Mouse (Mus musculus) adrenal gland, postnatal 4 days (tissue): Measurements from ENCODE around the gene Anxa2. TPM values are rescaled to one million over a fixed set of nuclear protein-coding genes. Genes with fewer than 3 reads are reported as not detected.

ENCODE experiments used
- DNase-seq, 2 experiments: peaks; one replicate each; pipeline ENCODE4 v3.0.0; 2021 to 2022; ENCODE audit warnings: low spot score in 2 of 2, mixed read lengths in 2 of 2
- microRNA-seq: library from miRNA; unstranded; fragments of <30 nt; microRNA quantifications from one replicate; pipeline ENCODE4 v1.2.0, GENCODE M21; 2021
- total RNA-seq, 2 experiments: library from RNA; stranded (reverse); gene quantifications; 2 replicates each; pipeline ENCODE4 v1.2.3; 2021

Anxa2 gene
- total RNA-seq, 2 experiments from 2014 or later: 338 to 365 TPM

- DNase-seq: no peak
Observed at GRCm38 (mm10) chr9:69505611-69506010, 52.2 kb downstream of the Anxa2 start.

- no peak for DNase-seq
Observed at GRCm38 (mm10) chr9:69507206-69507605, 53.8 kb downstream of the Anxa2 start.

DNA sequence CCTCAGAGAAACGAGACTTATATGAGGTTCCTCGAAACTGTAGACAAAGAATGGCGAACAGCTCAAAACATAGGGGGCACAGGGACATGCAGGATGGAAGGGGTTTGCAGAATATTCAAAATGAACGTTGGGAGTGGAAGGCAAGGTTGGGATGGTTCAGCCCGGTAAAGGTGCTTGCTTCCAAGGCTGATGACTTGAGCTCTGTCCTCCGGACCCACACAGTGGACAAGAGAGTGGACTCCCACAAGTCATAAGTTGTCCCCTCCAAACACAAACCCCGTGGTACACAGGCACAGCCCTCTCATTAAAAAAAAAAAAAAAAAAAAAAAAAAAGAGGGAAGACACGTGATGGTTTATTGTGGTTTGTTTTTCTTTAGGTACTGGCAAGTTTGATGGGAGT lies 54.6 kb downstream of the Anxa2 start:
- no peak for DNase-seq

DNA sequence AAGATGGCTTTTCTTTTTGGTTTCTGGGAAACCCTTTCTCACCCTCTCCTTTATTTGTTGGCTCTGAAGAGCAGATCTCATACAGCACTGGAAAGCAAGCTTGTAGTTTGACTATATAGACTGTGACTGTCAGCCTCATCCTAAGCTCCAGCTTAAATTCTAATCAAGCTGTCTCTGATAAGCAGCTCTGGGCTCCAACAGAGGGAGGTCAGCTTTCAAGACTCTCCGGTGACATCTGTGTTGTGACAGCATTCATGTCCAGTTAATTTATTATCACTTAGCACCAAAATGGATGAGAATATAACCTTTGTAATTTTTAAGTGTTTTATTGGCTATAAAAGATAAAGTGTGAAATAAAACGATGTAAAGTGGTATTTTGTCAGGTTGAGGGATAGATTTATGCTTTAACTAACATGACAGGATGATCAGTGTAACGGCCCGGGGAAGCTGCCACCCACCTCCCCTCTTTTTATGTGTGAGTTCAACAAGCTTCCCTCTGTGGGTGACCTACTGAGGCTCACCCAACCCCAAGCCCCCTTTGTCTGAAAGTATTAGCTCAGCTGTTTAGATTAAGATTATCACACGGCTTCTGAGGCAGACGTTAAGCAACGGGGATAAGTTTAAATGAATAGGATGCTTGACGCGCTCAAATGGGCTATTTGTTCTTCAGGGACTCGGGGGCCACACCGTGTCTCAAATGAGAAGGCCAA lies 58.6 kb downstream of the Anxa2 start:
- DNase-seq: no peak

DNA sequence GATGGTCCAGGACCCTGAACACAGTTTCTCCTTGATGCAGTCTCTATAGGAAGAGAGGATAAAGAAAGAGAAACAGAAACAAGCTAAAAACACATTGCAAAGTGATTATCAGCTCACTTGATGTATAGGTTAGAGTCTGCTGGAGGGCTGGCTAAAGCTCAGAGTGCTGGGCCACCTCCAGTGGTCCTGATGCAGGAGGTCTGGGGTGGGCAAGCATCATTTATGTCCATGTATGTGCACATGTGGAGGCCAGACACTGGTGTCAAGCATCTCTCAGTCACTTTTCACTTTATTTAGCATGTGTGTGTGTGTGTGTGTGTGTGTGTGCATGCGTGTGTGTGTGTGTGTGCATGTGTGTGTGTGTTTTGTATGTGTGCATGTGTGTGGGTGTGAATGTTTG lies 59.3 kb downstream of the Anxa2 start:
- DNase-seq: no peak

- no peak for DNase-seq
Observed at GRCm38 (mm10) chr9:69514206-69514605, 60.8 kb downstream of the Anxa2 start.

DNA sequence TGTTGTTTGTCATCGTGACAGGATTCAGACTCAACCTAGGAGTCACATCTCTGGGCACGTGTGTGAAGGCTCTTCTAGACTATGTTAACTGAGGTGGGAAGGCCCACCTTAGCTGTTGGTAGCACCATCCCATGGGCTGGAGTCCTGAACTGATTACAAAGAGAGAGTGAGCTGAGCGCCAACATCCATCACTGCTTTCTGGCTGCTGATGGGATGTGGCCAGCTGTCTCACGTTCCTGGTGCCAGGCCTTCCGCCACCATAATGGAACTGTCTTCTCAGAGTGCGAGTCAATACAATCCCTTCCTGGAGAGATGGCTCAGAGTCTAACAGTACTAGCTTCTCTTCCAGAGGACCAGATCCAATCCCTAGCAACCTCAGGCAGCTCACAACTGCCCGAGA lies 62.0 kb downstream of the Anxa2 start:
- no peak for DNase-seq

GRCm38 (mm10) chr9:69517387-69518035 lies 64.1 kb downstream of the Anxa2 start:
- no peak for DNase-seq

Small RNAs within 50 kb of the gene (microRNA-seq; reads per million reads assigned to microRNA genes)
- 0.79 reads per million for gene Mir3109

Other genes starting within 250 kb of the Anxa2 start
- gene Ice2, start 55.7 kb upstream of the Anxa2 start, total RNA-seq: 10 to 100 TPM; 20.4 to 20.8 TPM